Mouse (Mus musculus): ENCODE results near the gene Pi16.

Pi16 gene

GRCm38 (mm10) chr17:29317380-29317779 lies at the start of gene Pi16:
Gene Pi16, plus strand, starts transcription at chr17:29317680.
- 79% methylated on average over 3 of the region's 3 CpGs for WGBS

- 46% methylated on average over 6 of the region's 6 CpGs for WGBS
These were observed 49.4 kb upstream of the Pi16 start for GRCm38 (mm10) chr17:29267931-29268681.

- WGBS = under 1% methylated on average over 63 of the region's 63 CpGs
These were observed 48.7 kb upstream of the Pi16 start, which contains the start of gene BC004004 for GRCm38 (mm10) chr17:29268682-29269348. Gene BC004004, plus strand, starts transcription at chr17:29268788.

- WGBS = 8% methylated on average over 10 of the region's 10 CpGs
These were observed 48.2 kb upstream of the Pi16 start for GRCm38 (mm10) chr17:29269349-29269706.

GRCm38 (mm10) chr17:29270148-29270698 lies 47.3 kb upstream of the Pi16 start:
- WGBS = 90% methylated on average over 9 of the region's 9 CpGs

GRCm38 (mm10) chr17:29273156-29273555 lies 44.3 kb upstream of the Pi16 start:
- WGBS = 90% methylated on average over 7 of the region's 7 CpGs

- 74% methylated on average over 11 of the region's 11 CpGs for WGBS
These were observed 43.6 kb upstream of the Pi16 start for GRCm38 (mm10) chr17:29273889-29274288.

- WGBS = 82% methylated on average over 5 of the region's 5 CpGs
These were observed 37.1 kb upstream of the Pi16 start for GRCm38 (mm10) chr17:29280422-29280821.

- 67% methylated on average over 5 of the region's 5 CpGs for WGBS
These were observed 35.9 kb upstream of the Pi16 start for GRCm38 (mm10) chr17:29281541-29281940.

GRCm38 (mm10) chr17:29282216-29282952 lies 35.1 kb upstream of the Pi16 start:
- WGBS = 54% methylated on average over 21 of the region's 21 CpGs

- 89% methylated on average over 7 of the region's 7 CpGs for WGBS
These were observed 25.7 kb upstream of the Pi16 start for GRCm38 (mm10) chr17:29291793-29292192.

GRCm38 (mm10) chr17:29292996-29293395 lies 24.5 kb upstream of the Pi16 start:
- WGBS = 70% methylated on average over 3 of the region's 3 CpGs

GRCm38 (mm10) chr17:29293807-29294605 lies 23.5 kb upstream of the Pi16 start:
- 79% methylated on average over 9 of the region's 9 CpGs for WGBS

- 91% methylated on average over 5 of the region's 5 CpGs for WGBS
These were observed 21.6 kb upstream of the Pi16 start for GRCm38 (mm10) chr17:29295835-29296234.

- 90% methylated on average over 10 of the region's 10 CpGs for WGBS
These were observed 20.2 kb upstream of the Pi16 start for GRCm38 (mm10) chr17:29297321-29297720.

GRCm38 (mm10) chr17:29297813-29298212 lies 19.7 kb upstream of the Pi16 start:
- 93% methylated on average over 6 of the region's 6 CpGs for WGBS

- WGBS = 88% methylated on average over 4 of the region's 4 CpGs
These were observed 18.2 kb upstream of the Pi16 start for GRCm38 (mm10) chr17:29299282-29299681.

- 70% methylated on average over 7 of the region's 7 CpGs for WGBS
These were observed 16.6 kb upstream of the Pi16 start for GRCm38 (mm10) chr17:29300926-29301325.

- 81% methylated on average over 6 of the region's 6 CpGs for WGBS
These were observed 16.1 kb upstream of the Pi16 start for GRCm38 (mm10) chr17:29301421-29301820.

- 62% methylated on average over 5 of the region's 5 CpGs for WGBS
These were observed 15.3 kb upstream of the Pi16 start for GRCm38 (mm10) chr17:29302149-29302548.

- WGBS = 69% methylated on average over 3 of the region's 3 CpGs
These were observed 14.4 kb upstream of the Pi16 start for GRCm38 (mm10) chr17:29303087-29303486.

All from cerebral cortex, adult 2 months (tissue).